Mouse (Mus musculus) hindbrain, embryonic 11.5 days (tissue): ENCODE data around the gene Ubl4b. TPM values are rescaled to one million over a fixed set of nuclear protein-coding genes. Genes with fewer than 3 reads are reported as not detected.

Source experiments
- ATAC-seq: fragments of 200-750 bp; cut with Nextera tagmentation; 2 replicates; pipeline ENCODE4 v1.8.0; 2017; ENCODE audit warnings: mild to moderate bottlenecking, moderate TSS enrichment, moderate library complexity; ENCODE audit not compliant: low FRiP score
- DNase-seq: peaks from one replicate; pipeline ENCODE4 v3.0.0-alpha.2; 2015; ENCODE audit warnings: low spot score
- H3K27ac ChIP-seq: fragments of 300-500 bp; sonication (generic); 2 replicates; pipeline ENCODE4 v1.5.1; 2014; ENCODE audit warnings: mild to moderate bottlenecking, low read depth, low read length
- H3K27me3 ChIP-seq: fragments of 300-500 bp; sonication (generic); 2 replicates; pipeline ENCODE4 v1.6.1; 2014; ENCODE audit warnings: mild to moderate bottlenecking, low read length, moderate library complexity, mixed read lengths; ENCODE audit not compliant: control insufficient read depth, insufficient read depth
- H3K36me3 ChIP-seq: fragments of 300-500 bp; sonication (generic); 2 replicates; pipeline ENCODE4 v1.6.1; 2014; ENCODE audit warnings: mild to moderate bottlenecking, low read length, moderate library complexity, mixed read lengths; ENCODE audit not compliant: control insufficient read depth, insufficient read depth
- H3K4me1 ChIP-seq: fragments of 300-500 bp; sonication (generic); replicated peaks from 2 replicates; pipeline ENCODE4 v1.6.1; 2014; ENCODE audit warnings: low read length, mixed read lengths; ENCODE audit not compliant: control insufficient read depth, insufficient read depth
- H3K4me2 ChIP-seq: fragments of 300-500 bp; sonication (generic); replicated peaks from 2 replicates; pipeline ENCODE4 v1.6.1; 2014; ENCODE audit warnings: mild to moderate bottlenecking, low read depth, low read length
- H3K4me3 ChIP-seq: fragments of 300-500 bp; sonication (generic); 2 replicates; pipeline ENCODE4 v1.5.1; 2014; ENCODE audit warnings: low read depth, low read length
- H3K9ac ChIP-seq: fragments of 300-500 bp; sonication (generic); 2 replicates; pipeline ENCODE4 v1.6.1; 2014; ENCODE audit warnings: low read depth, low read length
- H3K9me3 ChIP-seq: fragments of 300-500 bp; sonication (generic); 2 replicates; pipeline ENCODE4 v1.6.1; 2016; ENCODE audit warnings: low read length; ENCODE audit not compliant: control insufficient read depth
- WGBS: fragments of 180-500 bp; shearing (Covaris S2); extraction: QIAGEN DNeasy Blood & Tissue Kit; methylation state at CpG from one replicate; pipeline ENCODE4 v1.1.7; 2014; 5-methylcytosine and 5-hydroxymethylcytosine counted together
- polyA plus RNA-seq: library from polyadenylated mRNA; unstranded; fragments of >200 nt; fragmentation: Nextera tagmentation; extraction: Ambion mirVana; gene quantifications from 2 replicates; pipeline ENCODE4 v1.2.1, GENCODE M21; 2014

Gene Ubl4b
- polyA plus RNA-seq, 1 experiment from 2014 or later: not detected

- H3K27ac ChIP-seq: no peak overlapping the region
- H3K4me1 ChIP-seq: no peaks in the 10 kb centered on the region
- H3K9me3 ChIP-seq: no peaks in the 10 kb centered on the region
- no peaks in the 10 kb centered on the region for H3K36me3 ChIP-seq
- 13% methylated on average over 3 of the region's 3 CpGs for WGBS
- no peak overlapping the region for H3K9ac ChIP-seq
- DNase-seq (peak; percentile 75), ATAC-seq (peak; percentile 59)
- H3K27me3 ChIP-seq: 0 out of 2 replicates have a peak, but pooled peaks cover 2% of the 10 kb centered on the region
- no peak overlapping the region for H3K4me2 ChIP-seq
- H3K4me3 ChIP-seq: no peak overlapping the region
These were observed 4.3 kb upstream of the Ubl4b start for GRCm38 (mm10) chr3:107559183-107559582.

GRCm38 (mm10) chr3:107558740-107559139 is 3.9 kb upstream of the Ubl4b start:
- Histone ChIP-seq H3K4me3 (no peak overlapping the region), H3K27me3 (0 out of 2 replicates have a peak, but pooled peaks cover 2% of the 10 kb centered on the region), H3K9ac (no peak overlapping the region), H3K9me3 (no peaks in the 10 kb centered on the region), H3K36me3 (no peaks in the 10 kb centered on the region), H3K27ac (no peak overlapping the region), H3K4me1 (no peaks in the 10 kb centered on the region), H3K4me2 (no peak overlapping the region)
- ATAC-seq (no peak), DNase-seq (no peak)
- 40% methylated on average over 3 of the region's 3 CpGs for WGBS

GRCm38 (mm10) chr3:107550409-107551049 is 4.3 kb downstream of the Ubl4b start:
- H3K9me3 ChIP-seq: no peaks in the 10 kb centered on the region
- 0 out of 2 replicates have a peak, but pooled peaks cover 2% of the 10 kb centered on the region for H3K4me1 ChIP-seq
- H3K27ac ChIP-seq: no peak overlapping the region
- WGBS: 69% methylated on average over 17 of the region's 17 CpGs
- no peaks in the 10 kb centered on the region for H3K27me3 ChIP-seq
- peak; percentile 51 for ATAC-seq
- H3K9ac ChIP-seq: no peak overlapping the region
- H3K4me3 ChIP-seq: no peak overlapping the region
- H3K36me3 ChIP-seq: no peaks in the 10 kb centered on the region
- peak; percentile 82 for DNase-seq
- no peak overlapping the region for H3K4me2 ChIP-seq

- H3K4me3 ChIP-seq: no peak overlapping the region
- no peak for DNase-seq
- 69% methylated on average over 2 of the region's 2 CpGs for WGBS
- ATAC-seq: no peak
- no peak overlapping the region for H3K9ac ChIP-seq
- H3K36me3 ChIP-seq: no peaks in the 10 kb centered on the region
- 0 out of 2 replicates have a peak, but pooled peaks cover 2% of the 10 kb centered on the region for H3K4me1 ChIP-seq
- no peak overlapping the region for H3K4me2 ChIP-seq
- H3K27ac ChIP-seq: no peak overlapping the region
- no peaks in the 10 kb centered on the region; the same call in 1 of the 2 replicates for H3K27me3 ChIP-seq
- no peaks in the 10 kb centered on the region for H3K9me3 ChIP-seq
These were observed 7.9 kb downstream of the Ubl4b start for GRCm38 (mm10) chr3:107546956-107547355.

GRCm38 (mm10) chr3:107545716-107546412 is 9.0 kb downstream of the Ubl4b start:
- Histone ChIP-seq H3K27me3 (no peaks in the 10 kb centered on the region; the same call in 1 of the 2 replicates), H3K4me3 (no peak overlapping the region), H3K4me1 (0 out of 2 replicates have a peak, but pooled peaks cover 2% of the 10 kb centered on the region), H3K9me3 (no peaks in the 10 kb centered on the region), H3K27ac (no peak overlapping the region), H3K9ac (no peak overlapping the region), H3K36me3 (no peaks in the 10 kb centered on the region), H3K4me2 (no peak overlapping the region)
- WGBS: 59% methylated on average over 10 of the region's 10 CpGs
- DNase-seq (no peak), ATAC-seq (peak; percentile 49)

- no peak for DNase-seq
- H3K27me3 ChIP-seq: no peaks in the 10 kb centered on the region; the same call in 1 of the 2 replicates
- 80% methylated on average over 5 of the region's 5 CpGs for WGBS
- no peak overlapping the region for H3K4me3 ChIP-seq
- H3K4me1 ChIP-seq: 0 out of 2 replicates have a peak, but pooled peaks cover 2% of the 10 kb centered on the region
- no peaks in the 10 kb centered on the region for H3K9me3 ChIP-seq
- no peak overlapping the region for H3K9ac ChIP-seq
- H3K4me2 ChIP-seq: no peak overlapping the region
- H3K36me3 ChIP-seq: no peaks in the 10 kb centered on the region
- ATAC-seq: no peak; the same call in 1 of the 2 replicates
- no peak overlapping the region for H3K27ac ChIP-seq
These were observed 9.6 kb downstream of the Ubl4b start for GRCm38 (mm10) chr3:107545278-107545677.

GRCm38 (mm10) chr3:107543158-107544080 is 11.5 kb downstream of the Ubl4b start:
- Histone ChIP-seq H3K36me3 (no peaks in the 10 kb centered on the region), H3K9ac (no peak overlapping the region), H3K27ac (no peak overlapping the region), H3K4me2 (no peak overlapping the region), H3K4me1 (0 out of 2 replicates have a peak, but pooled peaks cover 2% of the 10 kb centered on the region), H3K27me3 (no peaks in the 10 kb centered on the region; the same call in 1 of the 2 replicates), H3K9me3 (no peaks in the 10 kb centered on the region), H3K4me3 (no peak overlapping the region)
- 79% methylated on average over 8 of the region's 8 CpGs for WGBS
- ATAC-seq (no peak), DNase-seq (no peak)

- no peak overlapping the region for H3K9ac ChIP-seq
- no peak overlapping the region for H3K27ac ChIP-seq
- 72% methylated on average over 4 of the region's 4 CpGs for WGBS
- 0 out of 2 replicates have a peak, but pooled peaks cover 2% of the 10 kb centered on the region for H3K4me1 ChIP-seq
- no peak for DNase-seq
- no peak overlapping the region for H3K4me2 ChIP-seq
- H3K27me3 ChIP-seq: no peaks in the 10 kb centered on the region; the same call in 1 of the 2 replicates
- no peaks in the 10 kb centered on the region for H3K9me3 ChIP-seq
- H3K36me3 ChIP-seq: no peaks in the 10 kb centered on the region
- no peak for ATAC-seq
- no peak overlapping the region for H3K4me3 ChIP-seq
These were observed 12.3 kb downstream of the Ubl4b start for GRCm38 (mm10) chr3:107542584-107542983.
